Mouse (Mus musculus): Measurements from ENCODE around the gene Pdzd2.

The Pdzd2 gene

DNA sequence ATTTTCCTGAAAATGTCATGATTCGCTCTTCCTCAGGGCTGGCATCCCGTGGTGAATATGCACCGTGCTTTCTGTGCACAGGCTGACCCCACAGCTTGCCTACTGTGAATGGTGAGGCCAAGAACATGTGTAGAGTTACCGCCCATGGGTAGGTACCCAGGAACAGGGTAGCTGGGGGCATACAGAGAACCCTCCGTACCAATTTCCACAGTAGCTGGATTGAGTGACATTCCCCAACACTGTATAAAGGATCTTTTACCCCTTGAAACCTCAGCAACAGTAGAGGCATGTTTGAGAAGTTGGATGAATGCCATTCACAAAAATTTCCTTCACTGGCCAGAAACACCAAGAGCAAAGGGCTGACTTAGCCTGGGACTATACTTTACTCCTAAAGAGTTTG, 271.1 kb downstream of the Pdzd2 start:
- DNase-seq, result no peak

DNA sequence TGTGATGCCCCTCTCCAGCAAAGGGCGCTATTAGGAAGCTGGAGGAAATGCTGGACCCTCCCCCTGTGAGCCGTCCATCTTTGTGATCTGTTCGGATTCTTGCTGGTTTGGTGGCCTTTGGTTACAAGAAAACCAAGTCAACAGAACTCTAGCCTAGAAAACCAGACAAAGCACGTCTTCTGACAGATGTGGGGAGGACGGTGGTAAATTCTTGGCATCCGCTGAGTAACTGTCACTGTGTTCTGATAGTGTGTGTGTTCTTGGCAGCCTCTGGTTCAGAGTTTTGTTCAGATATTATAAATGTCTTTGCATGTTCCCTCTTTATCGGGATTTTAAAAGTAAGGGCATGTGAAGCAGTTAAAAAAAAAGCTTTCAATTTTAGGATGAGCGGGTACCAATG, 274.0 kb downstream of the Pdzd2 start:
- DNase-seq, result no peak

DNA sequence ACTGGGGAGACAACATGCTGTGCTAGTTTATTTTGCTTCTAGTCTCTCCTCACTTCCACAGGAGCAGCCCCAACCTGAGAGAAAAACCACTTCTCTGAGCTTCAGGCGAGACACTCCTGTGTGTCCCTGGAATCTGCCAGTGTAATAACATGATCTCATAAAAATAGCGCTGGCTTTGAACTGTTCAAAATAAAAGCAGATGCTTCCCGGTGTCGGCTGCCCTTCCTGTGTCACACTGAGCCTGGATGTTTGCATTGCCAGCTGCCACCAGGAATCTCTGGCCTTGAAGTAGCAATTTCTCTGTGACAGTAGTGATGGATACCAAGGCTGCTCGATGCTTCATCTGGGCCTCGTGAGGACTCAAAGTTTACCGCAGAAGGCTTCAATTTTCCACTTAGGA, 282.9 kb downstream of the Pdzd2 start:
- DNase-seq, result no peak

DNA sequence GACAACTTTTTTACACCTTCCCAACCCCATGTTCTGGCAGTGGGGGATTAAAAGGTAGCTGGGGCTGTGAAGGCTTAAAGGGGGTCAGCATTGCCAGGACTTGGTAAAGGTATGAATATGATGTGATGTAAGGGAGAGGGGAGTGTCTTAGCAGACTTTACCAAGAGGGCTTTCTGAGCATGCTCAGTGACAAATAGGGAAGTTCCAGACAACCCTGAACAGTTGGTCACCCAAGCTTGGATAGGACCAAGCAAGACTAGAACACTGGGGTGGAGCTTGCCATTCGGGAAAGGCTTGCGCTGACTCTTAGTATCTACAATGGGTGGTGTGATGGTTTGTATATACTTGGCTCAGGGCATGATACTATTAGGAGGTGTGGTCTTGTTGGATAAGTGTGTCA, 286.4 kb downstream of the Pdzd2 start:
- no peak for DNase-seq

DNA sequence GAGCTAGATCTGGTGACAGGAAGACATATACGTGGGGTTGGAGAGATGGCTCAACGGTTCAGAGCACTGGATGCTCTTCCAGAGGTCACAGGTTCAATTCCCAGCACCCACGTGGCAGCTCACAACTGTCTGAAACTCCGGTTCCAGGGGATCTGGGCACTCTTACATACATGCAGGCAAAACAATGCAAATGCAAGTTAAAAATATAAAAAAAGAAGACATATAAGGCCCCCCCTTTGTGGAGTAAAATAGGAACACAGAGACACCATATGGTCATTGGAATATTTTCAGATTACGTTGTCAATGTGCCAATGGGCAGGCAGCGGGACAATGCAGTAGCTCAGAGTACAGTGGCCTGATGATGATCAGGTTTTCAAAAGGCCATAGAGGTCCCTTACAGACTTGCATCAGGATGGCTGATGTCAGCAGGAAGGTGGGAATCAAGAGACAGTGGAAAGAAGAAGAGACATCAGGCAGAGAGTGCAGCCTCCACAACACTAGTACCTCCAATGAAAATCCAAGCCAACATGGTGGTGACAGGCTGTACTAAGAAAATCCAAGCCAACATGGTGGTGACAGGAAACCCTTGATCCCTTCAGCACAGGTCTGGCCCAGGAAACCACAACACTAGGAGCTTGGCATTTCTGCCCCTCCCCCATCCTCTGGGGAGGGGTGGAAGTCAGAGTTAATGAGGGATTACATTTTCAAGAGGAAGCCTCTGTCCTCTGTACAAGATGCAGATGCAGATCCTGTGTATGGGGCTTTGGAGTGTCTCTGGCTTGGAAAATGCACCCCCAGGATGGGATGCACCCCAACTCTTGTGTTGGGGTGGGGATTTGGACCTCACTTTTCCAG, 287.4 kb downstream of the Pdzd2 start:
- DNase-seq, result no peak

DNA sequence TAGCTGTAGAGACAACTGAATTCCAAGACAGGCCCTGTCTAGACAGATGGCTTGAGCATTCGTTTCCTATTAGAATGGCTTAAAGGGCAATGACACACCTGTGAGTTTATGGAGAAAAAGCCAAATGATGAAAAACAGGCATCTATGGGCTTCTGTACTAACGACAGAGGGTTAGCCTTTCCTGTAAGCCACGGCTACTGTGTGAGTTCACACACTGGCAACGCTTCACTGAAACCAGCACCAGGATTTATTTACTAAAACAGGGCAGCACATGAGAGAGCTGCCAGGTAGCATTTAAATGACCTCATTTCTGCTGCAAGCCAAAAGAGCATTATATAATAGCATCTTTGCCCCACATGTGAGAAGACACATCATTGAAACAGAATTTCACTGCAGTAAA, 288.3 kb downstream of the Pdzd2 start:
- DNase-seq, result no peak

DNA sequence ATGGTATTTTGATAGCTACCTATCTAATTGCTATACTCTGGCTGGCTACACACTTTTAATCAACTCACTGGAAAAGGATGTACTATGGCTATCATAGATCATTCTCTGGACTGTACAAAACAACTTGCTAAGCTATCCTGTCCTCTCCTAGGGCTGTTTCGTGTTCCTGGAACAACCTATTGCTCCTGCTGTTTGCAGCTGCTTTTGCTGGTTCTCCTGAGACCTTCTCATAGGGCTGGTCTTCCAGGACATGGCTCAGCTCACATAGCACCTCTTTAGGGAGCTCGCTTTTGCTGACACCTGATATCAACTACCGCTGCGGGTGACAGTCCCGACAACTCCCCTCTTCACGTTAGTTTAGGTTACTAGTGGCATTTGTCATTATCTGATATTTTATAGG, 288.9 kb downstream of the Pdzd2 start:
- no peak for DNase-seq

DNA sequence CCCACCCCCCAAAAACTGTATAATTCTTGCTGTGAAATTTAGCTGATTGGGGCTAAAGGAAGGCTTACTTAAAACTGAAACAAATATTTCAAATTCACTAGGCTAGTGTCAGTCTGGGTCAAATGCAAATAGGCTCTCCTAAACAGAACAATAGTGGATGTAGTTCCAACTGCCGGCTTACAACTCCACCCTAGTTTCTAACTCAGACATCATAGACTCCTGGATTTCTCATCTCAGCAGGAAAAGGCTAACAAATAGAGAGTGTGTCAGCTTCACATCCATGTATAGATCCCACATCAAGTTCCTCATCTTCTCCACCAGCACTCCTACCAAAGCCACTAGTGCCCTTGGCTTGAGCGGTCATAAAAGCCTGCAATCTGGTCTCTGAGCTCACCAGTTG, 290.4 kb downstream of the Pdzd2 start:
- DNase-seq, result no peak

DNA sequence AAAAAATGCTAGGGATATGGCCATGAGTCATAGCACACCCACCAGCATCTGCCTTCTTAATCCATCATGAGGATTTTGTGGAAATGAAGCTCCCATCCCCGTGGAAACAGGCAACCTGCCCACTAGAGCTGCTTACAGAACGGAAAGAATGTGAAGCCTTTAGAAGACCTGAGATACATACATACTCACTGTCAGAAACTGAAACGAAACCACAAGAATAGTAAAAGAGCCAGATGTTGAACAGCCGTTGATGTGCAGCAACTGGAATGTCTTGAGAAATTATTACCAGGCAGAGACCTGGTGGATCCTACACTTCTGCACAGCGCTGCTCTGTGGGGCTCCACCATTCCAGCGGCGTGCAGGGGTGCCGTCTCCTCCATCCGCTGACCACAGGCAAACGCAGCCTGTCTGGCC, 292.7 kb downstream of the Pdzd2 start:
- no peak for DNase-seq

DNA sequence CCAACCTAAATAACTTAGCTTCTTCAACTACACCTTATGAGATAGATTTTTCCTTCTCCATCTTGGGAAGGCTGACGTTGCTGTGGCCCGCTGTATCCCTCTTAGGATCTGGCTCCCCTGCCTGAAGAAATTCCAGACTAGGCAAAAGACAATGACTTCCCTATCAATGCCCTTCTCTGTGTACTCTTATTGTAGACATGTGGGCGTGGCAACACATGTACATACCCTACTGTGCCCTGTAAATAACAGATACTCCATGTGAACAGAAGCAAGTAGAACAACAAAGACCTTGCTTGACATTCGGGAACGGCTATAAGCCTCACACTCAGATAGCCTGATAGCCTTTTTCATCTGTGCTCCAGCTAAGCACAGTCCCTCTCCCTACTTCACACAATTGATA, 295.2 kb downstream of the Pdzd2 start:
- no peak for DNase-seq

DNA sequence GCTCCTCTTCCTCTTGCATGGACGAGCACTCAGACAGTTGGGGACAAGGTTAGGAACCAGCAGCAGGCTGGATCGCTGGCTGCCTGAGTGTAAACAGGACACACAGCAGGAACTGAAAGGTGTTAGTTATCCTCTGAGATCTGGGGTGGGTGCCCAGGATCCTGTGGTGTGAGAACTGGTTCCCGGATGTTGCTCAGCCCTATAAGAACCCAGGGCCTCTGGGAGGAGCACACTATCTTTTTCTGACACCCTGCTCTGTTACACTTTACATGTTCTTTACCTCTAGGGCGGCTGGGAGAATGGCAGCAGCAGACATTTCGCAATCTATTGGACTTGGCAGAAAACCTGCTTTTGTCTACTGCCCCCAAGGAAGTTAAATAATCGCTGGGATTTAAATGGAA, 300.4 kb downstream of the Pdzd2 start:
- DNase-seq, result no peak

DNA sequence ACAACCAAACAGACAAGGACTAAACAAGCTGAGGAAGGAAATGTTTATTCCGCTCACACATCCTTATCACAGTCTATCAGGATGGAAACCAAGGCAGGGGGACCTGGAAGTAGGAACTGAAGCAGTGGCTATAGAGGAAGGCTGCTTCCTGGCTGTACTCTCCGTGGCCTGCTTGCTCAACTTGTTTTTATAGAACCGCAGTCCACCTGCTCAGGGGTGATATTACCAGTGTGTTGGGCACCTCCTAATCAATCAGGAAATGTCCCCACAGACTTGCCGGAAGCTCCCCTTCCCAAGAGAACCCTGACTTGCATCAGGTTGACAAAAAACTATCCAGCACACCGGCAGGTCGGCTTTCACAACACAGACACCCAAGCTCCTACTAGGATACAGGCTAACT, 301.0 kb downstream of the Pdzd2 start:
- no peak for DNase-seq

DNA sequence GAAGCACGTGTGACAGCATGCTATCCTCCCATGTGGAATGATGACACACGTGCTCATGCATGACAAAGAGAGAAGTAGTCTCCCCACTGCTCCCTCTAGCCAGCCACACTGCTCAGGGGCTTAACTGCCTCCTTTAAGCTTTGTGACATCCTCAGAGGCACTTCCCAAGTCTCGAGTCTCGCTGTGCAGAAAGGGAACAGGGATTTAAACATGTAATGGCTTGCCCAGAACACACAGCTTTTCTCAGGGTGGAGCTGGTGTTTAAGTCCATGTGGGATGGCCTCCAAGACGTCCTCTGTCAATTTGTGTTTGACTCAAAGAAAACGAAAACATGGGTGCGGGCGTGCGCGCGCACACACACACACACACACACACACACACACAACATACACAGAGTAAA, 301.6 kb downstream of the Pdzd2 start:
- no peak for DNase-seq

DNA sequence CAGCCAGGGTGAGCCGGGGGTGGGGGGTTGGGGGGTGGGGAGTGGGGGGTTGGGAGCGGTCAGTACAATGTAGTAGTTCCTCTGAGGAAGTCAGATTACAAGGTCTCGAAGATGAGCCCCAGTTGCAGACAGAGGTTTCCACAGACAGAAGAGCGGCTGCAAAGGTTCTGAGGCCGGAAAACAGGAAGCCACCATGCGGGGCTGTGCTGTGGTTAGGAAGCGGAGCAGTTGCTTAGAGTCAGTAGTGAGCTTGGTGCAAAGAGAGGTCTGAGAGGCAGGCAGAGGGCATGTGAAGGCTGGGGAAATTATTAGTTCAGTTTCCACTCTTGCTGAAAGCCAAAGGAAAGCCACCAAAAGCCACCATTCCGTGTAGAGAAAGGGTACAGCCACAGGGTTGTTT, 303.8 kb downstream of the Pdzd2 start:
- DNase-seq, result peak; percentile 29 to 55

DNA sequence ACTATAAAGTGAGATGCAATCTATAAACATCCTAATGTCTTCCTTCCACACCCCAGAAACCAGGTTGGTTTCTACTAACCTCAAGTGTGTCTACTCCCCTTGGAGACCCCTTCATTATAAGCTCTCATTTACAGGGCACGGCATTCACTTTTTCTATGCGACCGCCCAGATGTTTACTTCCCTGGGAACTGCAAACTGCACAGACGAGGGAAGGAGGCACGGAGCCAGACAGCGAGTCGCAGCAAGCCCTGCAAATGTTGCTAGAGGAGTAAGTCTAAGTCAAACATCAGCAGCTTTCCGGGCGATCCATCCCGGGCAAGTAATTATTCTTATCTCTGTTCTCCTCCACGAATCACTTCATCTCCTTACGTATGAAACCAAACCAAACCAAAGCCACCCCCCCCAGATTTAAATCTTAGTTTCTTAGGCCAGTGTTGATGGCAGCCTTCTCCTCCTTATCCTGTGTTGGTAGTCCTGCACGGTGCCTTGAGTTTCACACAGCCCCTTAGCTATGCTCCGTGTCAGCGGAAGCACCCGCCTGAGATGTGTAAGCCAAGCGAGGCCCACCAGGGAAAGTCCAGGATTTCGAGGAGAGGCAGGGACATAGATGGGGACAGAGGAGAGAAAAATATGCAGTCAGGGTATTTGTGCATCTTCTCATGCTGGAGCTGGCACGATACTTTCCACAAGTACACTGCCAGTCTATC, 305.7 kb downstream of the Pdzd2 start:
- DNase-seq, result no peak

DNA sequence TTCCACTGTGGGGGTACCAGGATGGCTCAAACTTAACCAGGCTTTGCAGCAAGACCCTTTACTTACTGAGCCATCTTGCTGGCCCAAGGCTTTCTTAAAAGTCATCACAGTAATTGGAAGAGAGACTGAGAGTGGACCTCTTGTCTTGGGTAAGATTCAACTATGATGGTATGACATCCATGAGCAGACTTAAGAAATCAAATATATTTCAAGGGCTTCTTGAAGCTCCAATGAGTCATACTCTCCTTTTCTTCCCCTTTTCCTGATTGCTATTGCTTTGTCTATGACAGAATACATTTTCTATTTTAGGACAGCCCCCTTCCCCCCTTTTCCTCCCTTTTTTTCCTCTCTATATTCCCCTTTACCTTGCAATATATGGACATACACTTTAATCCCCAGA, 306.8 kb downstream of the Pdzd2 start:
- no peak for DNase-seq

DNA sequence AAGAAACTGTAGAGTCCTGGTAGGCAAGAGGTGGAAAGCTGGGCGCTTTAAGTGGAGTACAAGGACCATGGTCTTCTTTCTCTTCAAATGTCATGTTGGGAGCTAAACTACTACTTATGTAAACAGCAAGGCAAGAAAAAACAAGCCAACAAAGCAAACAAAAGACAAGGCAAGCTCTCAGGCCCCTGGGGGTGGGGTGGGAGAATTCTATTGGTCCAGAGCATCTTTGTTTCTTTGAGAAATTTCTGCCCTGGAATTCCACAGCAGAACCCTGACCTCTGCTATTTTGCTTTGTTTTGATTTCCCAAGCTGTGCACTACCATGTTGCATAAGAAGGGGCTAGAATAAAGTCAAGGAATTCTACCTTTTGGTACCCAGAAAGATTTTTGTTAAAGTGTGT, 307.4 kb downstream of the Pdzd2 start:
- no peak for DNase-seq

DNA sequence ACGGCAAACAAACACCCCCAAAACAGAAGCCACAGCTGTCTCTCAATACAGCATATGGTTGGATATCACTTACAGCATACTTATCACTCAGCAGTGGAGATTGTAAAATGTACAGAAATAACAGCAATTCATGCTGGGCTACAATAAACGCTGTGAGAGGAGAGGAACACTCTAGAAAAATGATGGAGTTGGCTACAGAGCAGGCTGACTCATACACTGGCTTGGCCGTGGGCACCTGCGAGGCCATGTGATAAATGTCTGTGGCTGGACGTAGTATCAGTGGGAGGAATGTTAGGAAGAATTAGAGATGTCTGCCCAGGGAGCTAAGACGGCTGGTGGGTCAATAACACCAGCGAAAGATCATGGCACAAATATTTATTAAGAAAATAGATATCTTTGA, 308.0 kb downstream of the Pdzd2 start:
- DNase-seq, result no peak

DNA sequence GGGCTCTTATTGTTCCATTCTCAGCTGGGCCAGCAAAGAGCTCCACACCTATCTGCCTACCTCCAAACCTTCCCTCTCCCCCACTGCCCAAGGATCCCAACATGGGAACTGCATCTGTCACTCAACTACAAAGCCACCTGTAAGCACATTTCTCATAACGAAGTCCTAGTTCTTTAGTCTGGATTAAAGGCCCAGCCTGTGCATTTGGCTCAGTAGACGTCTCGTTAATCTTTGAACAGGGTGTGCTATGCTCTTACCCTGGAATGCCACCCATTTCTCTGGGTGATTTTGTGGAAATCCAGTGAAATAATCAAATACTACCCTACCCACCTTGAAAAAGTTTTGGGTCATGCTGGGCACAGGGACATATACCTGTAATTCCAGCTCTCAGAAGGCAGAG, 308.5 kb downstream of the Pdzd2 start:
- no peak for DNase-seq

DNA sequence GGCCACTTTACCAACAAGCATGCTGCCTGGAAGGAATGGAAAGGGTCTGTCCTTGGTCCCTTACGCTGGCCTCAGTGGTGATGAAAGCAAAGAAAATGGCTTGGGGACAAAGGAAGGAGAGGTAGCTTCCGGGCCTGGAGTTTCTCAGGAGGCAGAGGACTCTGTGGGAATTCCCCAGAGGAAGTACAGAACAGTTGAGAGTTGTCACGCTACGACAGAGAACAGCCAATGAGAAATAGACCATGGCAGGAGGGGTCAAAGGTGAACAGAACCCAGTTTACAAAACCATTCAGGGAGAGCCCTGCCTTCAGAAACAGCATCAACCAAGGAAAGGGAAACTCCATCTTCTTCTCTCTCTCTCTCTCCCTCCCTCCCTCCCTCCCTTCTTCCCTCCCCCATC, 309.1 kb downstream of the Pdzd2 start:
- DNase-seq, result no peak

DNA sequence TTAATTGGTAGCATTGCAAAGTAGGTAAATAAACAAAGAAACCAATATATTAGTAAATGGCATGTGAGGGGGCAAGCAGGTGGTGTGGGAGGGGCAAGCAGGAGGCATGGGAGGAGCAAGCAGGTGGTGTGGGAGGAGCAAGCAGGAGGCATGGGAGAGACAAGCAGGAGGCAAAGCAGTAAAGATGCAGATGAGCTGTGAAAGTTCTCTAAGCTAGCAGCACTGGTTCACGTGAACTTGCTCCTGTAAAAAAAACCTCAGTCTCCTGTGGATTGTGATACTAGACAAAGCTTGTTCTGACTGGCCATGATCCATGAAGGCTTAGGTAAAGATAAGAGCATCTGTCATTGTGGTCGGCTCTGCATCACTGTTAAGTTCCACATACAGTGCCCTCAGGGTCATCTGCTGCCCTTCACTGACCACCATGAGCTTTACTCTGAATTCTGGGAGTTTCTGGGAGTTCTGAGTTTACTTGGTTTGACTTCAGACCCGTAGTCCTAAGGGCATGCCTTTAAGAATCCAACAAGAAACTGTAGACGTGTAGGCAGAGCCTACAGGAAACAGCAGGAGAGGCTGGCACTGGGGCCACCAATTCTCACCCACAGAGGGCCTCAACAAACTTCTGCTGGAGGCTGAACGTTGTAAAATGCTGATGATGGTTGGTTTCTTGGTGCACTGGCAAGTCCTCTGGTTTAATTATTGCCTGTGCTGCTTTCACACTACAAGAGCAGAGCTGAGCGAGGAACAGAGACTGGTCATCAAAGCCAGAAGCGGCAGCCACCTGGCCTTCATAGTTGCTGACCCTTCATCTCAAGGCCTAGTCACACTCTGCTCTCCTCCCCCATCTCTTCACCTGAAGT, 309.9 kb downstream of the Pdzd2 start:
- DNase-seq, result no peak

DNA sequence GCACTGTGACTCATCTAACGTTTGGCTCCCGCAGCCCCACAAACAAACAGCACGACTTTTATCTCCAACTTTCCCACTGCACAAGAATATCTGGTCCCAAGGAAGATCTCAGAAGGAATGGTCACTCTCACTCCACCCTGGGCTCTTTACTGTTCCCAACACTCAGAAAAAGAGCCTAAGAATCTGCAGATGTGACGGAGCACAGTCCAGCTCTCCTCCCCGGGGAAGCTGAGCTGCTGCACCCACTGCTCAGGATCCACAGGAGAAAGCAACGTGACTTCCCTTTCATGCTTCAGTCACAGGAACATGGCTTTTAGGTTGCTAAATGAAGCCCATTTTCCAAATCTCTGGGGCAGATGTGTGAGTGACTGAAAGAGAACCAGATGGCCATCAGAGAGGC, 311.9 kb downstream of the Pdzd2 start:
- DNase-seq, result no peak

DNA sequence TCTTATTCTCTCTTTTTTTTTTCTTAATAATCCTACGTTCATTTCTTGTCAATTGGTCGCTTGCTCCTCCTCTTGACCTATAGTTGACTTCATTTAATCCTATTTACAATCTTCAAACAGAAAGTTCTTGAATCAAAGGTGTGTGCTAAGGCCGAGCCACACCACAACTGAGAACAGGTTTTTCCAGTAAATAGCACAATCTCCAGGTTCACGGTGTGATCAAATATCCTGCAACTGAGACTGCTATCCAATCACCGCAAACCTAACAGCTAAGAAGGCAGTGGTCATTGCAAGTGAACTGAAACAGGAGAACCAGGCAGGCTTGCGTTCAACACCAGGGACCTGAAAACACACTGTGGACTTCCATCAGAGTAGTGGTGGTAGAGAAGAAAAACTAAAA, 313.4 kb downstream of the Pdzd2 start:
- no peak for DNase-seq

Measured in thymus, adult 18-20 months (tissue).